Mouse (Mus musculus) liver, postnatal 0 days (tissue): Measurements from ENCODE around the gene Mef2c. TPM values are rescaled to one million over a fixed set of nuclear protein-coding genes. Genes with fewer than 3 reads are reported as not detected.

Source experiments
- ATAC-seq: fragments of 200-750 bp; cut with Nextera tagmentation; 2 replicates; pipeline ENCODE4 v1.8.0; 2017; ENCODE audit warnings: mild to moderate bottlenecking, moderate library complexity
- DNase-seq: peaks from one replicate; pipeline ENCODE4 v3.0.0-alpha.2; 2016
- H3K27ac ChIP-seq: fragments of 300-500 bp; sonication (generic); 2 replicates; pipeline ENCODE4 v1.5.1; 2014; ENCODE audit warnings: antibody characterized with exemption, moderate library complexity, mild to moderate bottlenecking, low read depth
- H3K27me3 ChIP-seq: fragments of 300-500 bp; sonication (generic); 2 replicates; pipeline ENCODE4 v1.6.1; 2014; ENCODE audit warnings: low read length, control low read depth, mixed read lengths; ENCODE audit not compliant: insufficient read depth
- H3K36me3 ChIP-seq: fragments of 300-500 bp; sonication (generic); replicated peaks from 2 replicates; pipeline ENCODE4 v1.6.1; 2014; ENCODE audit warnings: mild to moderate bottlenecking, control low read depth, low read length, moderate library complexity, mixed read lengths; ENCODE audit not compliant: insufficient read depth
- H3K4me1 ChIP-seq: fragments of 300-500 bp; sonication (generic); 2 replicates; pipeline ENCODE4 v1.6.1; 2014; ENCODE audit warnings: antibody characterized with exemption, mild to moderate bottlenecking, control low read depth; ENCODE audit not compliant: insufficient read depth
- H3K4me2 ChIP-seq: fragments of 300-500 bp; sonication (generic); 2 replicates; pipeline ENCODE4 v1.6.1; 2014; ENCODE audit warnings: low read depth, mild to moderate bottlenecking, low read length, moderate library complexity, mixed read lengths
- H3K4me3 ChIP-seq: fragments of 300-500 bp; sonication (generic); 2 replicates; pipeline ENCODE4 v1.5.1; 2014; ENCODE audit warnings: low read depth, low read length
- H3K9ac ChIP-seq: fragments of 300-500 bp; sonication (generic); replicated peaks from 2 replicates; pipeline ENCODE4 v1.6.1; 2014; ENCODE audit warnings: mild to moderate bottlenecking, moderate library complexity
- H3K9me3 ChIP-seq: fragments of 300-500 bp; sonication (generic); 2 replicates; pipeline ENCODE4 v1.6.1; 2016; ENCODE audit warnings: mild to moderate bottlenecking, control low read depth, low read length, mixed read lengths
- CTCF ChIP-seq: sonication (generic); IDR thresholded peaks from 2 replicates; pipeline ENCODE4 v1.5.1; 2016; ENCODE audit warnings: antibody characterized with exemption, low read depth
- EP300 ChIP-seq: IDR thresholded peaks from 2 replicates; pipeline ENCODE4 v1.6.1; 2016; ENCODE audit warnings: antibody characterized with exemption, low read depth, mild to moderate bottlenecking
- WGBS: fragments of 180-500 bp; shearing (Covaris S2); extraction: QIAGEN DNeasy Blood & Tissue Kit; methylation state at CpG from one replicate; pipeline ENCODE4 v1.1.7; 2014; ENCODE audit not compliant: insufficient replicate concordance; 5-methylcytosine and 5-hydroxymethylcytosine counted together
- polyA plus RNA-seq: library from polyadenylated mRNA; unstranded; fragments of >200 nt; fragmentation: Nextera tagmentation; extraction: Ambion mirVana; gene quantifications from 2 replicates; pipeline ENCODE4 v1.2.1, GENCODE M21; 2015

The Mef2c gene
- polyA plus RNA-seq, 1 experiment from 2014 or later, result 14.0 TPM

DNA sequence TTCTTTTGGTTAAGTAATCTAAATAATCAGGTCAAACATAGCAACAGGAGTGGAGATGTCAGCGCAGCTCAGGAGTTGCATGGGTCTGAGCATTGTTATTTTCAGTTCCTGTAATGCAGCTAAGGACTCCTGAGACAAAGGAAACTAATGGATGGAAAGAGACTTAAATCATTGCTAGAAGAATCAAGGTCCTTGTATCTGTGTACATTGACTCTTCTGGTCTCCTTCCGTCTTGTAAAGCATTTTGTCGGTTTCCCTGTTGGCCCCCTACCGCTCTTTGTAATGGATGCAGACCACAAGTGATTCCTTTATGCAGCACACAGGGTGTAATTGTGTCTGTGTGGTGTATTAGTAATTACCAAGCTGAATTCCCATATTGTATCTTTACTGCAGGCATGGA, 101.0 kb downstream of the Mef2c start:
- no peaks in the 10 kb centered on the region for H3K27me3 ChIP-seq
- no peak overlapping the region for H3K4me2 ChIP-seq
- no peaks in the 10 kb centered on the region for H3K36me3 ChIP-seq
- no peak for DNase-seq
- no peak overlapping the region for H3K27ac ChIP-seq
- TF ChIP-seq EP300 (no peak), CTCF (no peak)
- no peak overlapping the region for H3K4me3 ChIP-seq
- no peak overlapping the region for H3K9ac ChIP-seq
- WGBS, result 63% methylated on average over 4 of the region's 4 CpGs
- no peaks in the 10 kb centered on the region for H3K9me3 ChIP-seq
- H3K4me1 ChIP-seq, result peaks cover 2% of the 10 kb centered on the region
- no peak for ATAC-seq

DNA sequence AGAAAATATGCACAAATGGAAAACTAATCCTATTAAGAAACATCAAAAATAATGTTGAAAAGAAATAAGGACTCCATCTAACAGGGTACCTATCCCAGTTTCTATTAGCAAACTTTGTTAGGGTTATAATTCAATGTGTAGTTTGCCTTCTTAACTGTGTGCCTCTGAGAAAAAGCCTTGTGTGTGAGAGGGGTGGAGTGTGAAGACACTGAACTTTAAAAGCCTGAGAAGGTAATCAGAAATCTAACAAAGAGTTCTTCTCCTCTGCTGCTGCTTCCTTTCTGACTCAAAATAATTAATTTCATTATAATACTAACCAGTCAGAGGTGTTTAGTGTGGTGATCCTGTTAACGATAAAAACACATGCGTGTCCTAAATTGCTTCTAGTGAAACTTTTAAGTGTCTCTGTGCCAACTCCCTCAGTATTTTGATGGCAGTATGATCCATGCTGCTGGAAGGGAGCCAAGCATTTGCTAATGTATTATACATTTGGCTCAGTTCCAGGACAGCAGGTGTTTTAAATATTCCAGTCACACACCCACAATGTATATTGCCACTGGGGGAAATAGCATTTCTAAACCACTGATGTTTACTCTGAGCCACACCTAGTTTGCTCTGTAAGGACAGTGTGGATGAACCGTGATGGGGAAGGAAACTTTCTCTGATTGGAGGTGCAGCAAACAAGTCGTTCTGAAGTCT, 104.2 kb downstream of the Mef2c start:
- H3K4me1 ChIP-seq, result peaks cover 2% of the 10 kb centered on the region
- peak overlapping the region; percentile 52; the same call in 1 of the 2 replicates for H3K27ac ChIP-seq
- H3K4me3 ChIP-seq, result no peak overlapping the region
- 49% methylated on average over 4 of the region's 4 CpGs for WGBS
- no peak overlapping the region for H3K4me2 ChIP-seq
- no peaks in the 10 kb centered on the region for H3K27me3 ChIP-seq
- ATAC-seq (no peak), DNase-seq (no peak)
- no peak for TF ChIP-seq CTCF
- no peak for TF ChIP-seq EP300
- no peaks in the 10 kb centered on the region for H3K36me3 ChIP-seq
- no peaks in the 10 kb centered on the region for H3K9me3 ChIP-seq
- no peak overlapping the region for H3K9ac ChIP-seq

GRCm38 (mm10) chr13:83608851-83609516, 105.2 kb downstream of the Mef2c start:
- Histone ChIP-seq H3K4me3 (no peak overlapping the region), H3K4me2 (peak overlapping the region; percentile 44), H3K36me3 (no peaks in the 10 kb centered on the region), H3K27ac (peak overlapping the region; percentile 52; the same call in 1 of the 2 replicates), H3K9ac (no peak overlapping the region), H3K27me3 (no peaks in the 10 kb centered on the region), H3K4me1 (peaks cover 2% of the 10 kb centered on the region), H3K9me3 (no peaks in the 10 kb centered on the region)
- DNase-seq (peak; percentile 38), ATAC-seq (peak; percentile 82)
- peak; percentile 36; the same call in 1 of the 2 replicates for TF ChIP-seq EP300
- peak; percentile 33; the same call in 1 of the 2 replicates for TF ChIP-seq CTCF
- WGBS, result 34% methylated on average over 3 of the region's 3 CpGs

GRCm38 (mm10) chr13:83609517-83609878, 105.7 kb downstream of the Mef2c start:
- Histone ChIP-seq H3K27ac (peak overlapping the region; percentile 46), H3K4me3 (no peak overlapping the region), H3K9me3 (no peaks in the 10 kb centered on the region), H3K9ac (no peak overlapping the region), H3K4me2 (peak overlapping the region; percentile 44; the same call in 1 of the 2 replicates), H3K36me3 (no peaks in the 10 kb centered on the region), H3K4me1 (peaks cover 2% of the 10 kb centered on the region; the same call in 1 of the 2 replicates), H3K27me3 (no peaks in the 10 kb centered on the region)
- peak; percentile 48; the same call in 1 of the 2 replicates for ATAC-seq
- WGBS, result 35% methylated on average over 3 of the region's 3 CpGs
- TF ChIP-seq CTCF (no peak), EP300 (no peak)
- DNase-seq, result no peak

GRCm38 (mm10) chr13:83610124-83610523, 106.3 kb downstream of the Mef2c start:
- Histone ChIP-seq H3K4me2 (no peak overlapping the region), H3K4me1 (peaks cover 2% of the 10 kb centered on the region; the same call in 1 of the 2 replicates), H3K9ac (no peak overlapping the region), H3K9me3 (no peaks in the 10 kb centered on the region), H3K36me3 (no peaks in the 10 kb centered on the region), H3K27ac (no peak overlapping the region; the same call in 1 of the 2 replicates), H3K4me3 (no peak overlapping the region), H3K27me3 (no peaks in the 10 kb centered on the region)
- 78% methylated on average over 8 of the region's 8 CpGs for WGBS
- DNase-seq, result no peak
- ATAC-seq, result no peak
- TF ChIP-seq EP300, result no peak

DNA sequence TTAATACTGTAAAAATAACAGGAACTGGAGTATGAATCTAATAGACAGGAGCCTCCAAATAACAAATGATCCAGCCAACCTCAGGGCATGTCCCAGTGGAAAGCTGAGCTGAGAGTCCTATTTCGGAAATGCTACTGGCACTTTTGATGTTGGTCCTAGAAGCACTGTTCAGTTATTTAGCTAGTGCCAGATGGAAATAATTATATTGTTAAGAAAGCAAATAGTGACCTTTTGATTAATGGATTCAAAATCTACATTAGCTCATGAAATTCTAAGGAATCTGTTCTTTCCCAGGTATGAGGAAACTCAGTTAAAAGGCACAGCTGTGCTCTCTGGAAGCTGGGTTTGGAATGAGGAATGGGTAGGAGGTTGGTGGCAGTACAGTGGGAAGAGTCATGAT, 108.4 kb downstream of the Mef2c start:
- no peaks in the 10 kb centered on the region for H3K9me3 ChIP-seq
- no peak overlapping the region for H3K4me3 ChIP-seq
- TF ChIP-seq CTCF, result no peak
- TF ChIP-seq EP300, result no peak
- no peaks in the 10 kb centered on the region for H3K36me3 ChIP-seq
- ATAC-seq, result no peak
- H3K4me2 ChIP-seq, result no peak overlapping the region
- H3K4me1 ChIP-seq, result peaks cover 2% of the 10 kb centered on the region; the same call in 1 of the 2 replicates
- no peak for DNase-seq
- H3K27ac ChIP-seq, result no peak overlapping the region
- H3K27me3 ChIP-seq, result no peaks in the 10 kb centered on the region
- H3K9ac ChIP-seq, result no peak overlapping the region
- WGBS, result 93% methylated on average over 1 of the region's 1 CpGs
